Mouse (Mus musculus): ENCODE data around the gene Ripk4.

- TF ChIP-seq CTCF (IDR thresholded peaks at IDR 0.05; ENCODE audit: low read depth) (no peak), EP300 (IDR thresholded peaks at IDR 0.05; ENCODE audit: low read depth) (no peak)
These were observed 30.0 kb downstream of the Ripk4 start for GRCm38 (mm10) chr16:97733599-97733998.
